Mouse (Mus musculus): ENCODE measurements around the gene Ccdc121. TPM values are rescaled to one million over a fixed set of nuclear protein-coding genes. Genes with fewer than 3 reads are reported as not detected.

Gene Ccdc121
- polyA plus RNA-seq, 1 experiment = not detected

DNA sequence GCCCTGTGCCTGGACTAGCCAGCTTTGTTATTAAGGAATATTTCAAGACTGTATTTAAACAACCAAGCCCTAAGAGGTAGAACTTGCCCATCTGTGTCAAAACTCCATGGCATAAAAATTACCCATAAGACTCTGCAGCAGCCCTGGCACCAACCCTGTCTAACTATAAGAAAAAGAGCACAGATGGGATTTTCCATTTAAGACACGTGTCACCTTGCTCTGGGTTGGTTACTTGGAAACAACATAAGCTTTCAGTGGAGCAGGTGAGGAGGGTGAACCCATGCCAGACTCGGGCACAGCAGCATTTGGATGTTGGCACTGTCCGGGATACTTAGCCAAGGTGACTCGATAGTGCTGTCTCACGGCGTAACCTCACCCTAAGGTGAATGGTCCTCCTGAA, 45.2 kb downstream of the Ccdc121 start:
- no peak overlapping the region for H3K4me3 ChIP-seq (ENCODE audit: insufficient read depth, low read length)
- H3K4me1 ChIP-seq (ENCODE audit: control insufficient read depth, insufficient read depth, low read length) = no peaks in the 10 kb centered on the region
- H3K27ac ChIP-seq (ENCODE audit: insufficient read depth, low read depth, low read length) = no peak overlapping the region
- TF ChIP-seq CTCF (IDR thresholded peaks at IDR 0.05; ENCODE audit: low read depth, low read length) (no peak), POLR2A (IDR thresholded peaks at IDR 0.05; ENCODE audit: borderline replicate concordance, low read depth, low read length) (no peak)

DNA sequence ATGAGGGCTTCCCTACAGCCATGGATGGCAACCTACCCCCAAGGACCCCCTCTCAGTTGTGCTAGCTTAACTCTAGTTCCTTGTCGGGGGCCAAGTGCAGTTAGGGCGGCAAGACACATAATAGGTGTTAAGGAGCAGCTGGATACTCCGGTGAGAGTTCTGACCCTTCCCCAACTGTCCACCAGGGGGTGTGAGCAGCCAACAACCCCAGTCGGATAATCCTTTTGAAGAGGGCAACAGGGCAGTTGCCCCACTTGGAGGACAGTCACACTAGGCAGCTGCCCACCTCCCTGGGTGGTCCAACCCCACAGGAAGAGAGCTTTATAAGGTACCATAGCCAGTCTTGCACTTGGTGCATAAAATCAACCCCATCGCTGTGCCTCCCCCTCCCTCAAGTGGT, 46.2 kb downstream of the Ccdc121 start:
- peak; percentile 45 for TF ChIP-seq CTCF (IDR thresholded peaks at IDR 0.05; ENCODE audit: low read depth, low read length)
- TF ChIP-seq POLR2A (IDR thresholded peaks at IDR 0.05; ENCODE audit: borderline replicate concordance, low read depth, low read length) = no peak
- H3K4me3 ChIP-seq (ENCODE audit: insufficient read depth, low read length) = no peak overlapping the region
- H3K27ac ChIP-seq (ENCODE audit: insufficient read depth, low read depth, low read length) = no peak overlapping the region
- no peaks in the 10 kb centered on the region for H3K4me1 ChIP-seq (ENCODE audit: control insufficient read depth, insufficient read depth, low read length)

DNA sequence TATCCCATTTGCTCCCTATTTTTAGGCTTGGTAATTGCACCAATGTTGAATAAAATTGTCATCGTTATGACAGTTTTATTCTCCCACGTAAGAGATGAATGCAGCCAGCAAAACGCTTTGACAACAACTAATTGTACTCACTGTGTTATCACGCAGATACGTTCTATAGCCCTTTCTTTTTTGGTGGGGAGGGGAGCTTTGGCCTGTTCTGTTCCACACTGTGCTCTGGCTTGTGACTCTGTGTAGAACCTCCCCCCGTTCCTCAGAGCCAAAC, 48.4 kb downstream of the Ccdc121 start:
- no peak overlapping the region for H3K4me3 ChIP-seq (ENCODE audit: insufficient read depth, low read length)
- TF ChIP-seq POLR2A (IDR thresholded peaks at IDR 0.05; ENCODE audit: borderline replicate concordance, low read depth, low read length) (no peak), CTCF (IDR thresholded peaks at IDR 0.05; ENCODE audit: low read depth, low read length) (no peak)
- no peaks in the 10 kb centered on the region for H3K4me1 ChIP-seq (ENCODE audit: control insufficient read depth, insufficient read depth, low read length)
- no peak overlapping the region for H3K27ac ChIP-seq (ENCODE audit: insufficient read depth, low read depth, low read length)

- no peaks in the 10 kb centered on the region for H3K4me1 ChIP-seq (ENCODE audit: control insufficient read depth, insufficient read depth, low read length)
- no peak overlapping the region for H3K27ac ChIP-seq (ENCODE audit: insufficient read depth, low read depth, low read length)
- TF ChIP-seq POLR2A (IDR thresholded peaks at IDR 0.05; ENCODE audit: borderline replicate concordance, low read depth, low read length) (no peak), CTCF (IDR thresholded peaks at IDR 0.05; ENCODE audit: low read depth, low read length) (no peak)
- H3K4me3 ChIP-seq (ENCODE audit: insufficient read depth, low read length) = no peak overlapping the region
Observed at GRCm38 (mm10) chr1:181462051-181462905, 49.0 kb downstream of the Ccdc121 start.

GRCm38 (mm10) chr1:181461484-181461883, 49.8 kb downstream of the Ccdc121 start:
- Histone ChIP-seq H3K4me1 (ENCODE audit: control insufficient read depth, insufficient read depth, low read length) (no peaks in the 10 kb centered on the region), H3K4me3 (ENCODE audit: insufficient read depth, low read length) (no peak overlapping the region)
- no peak for TF ChIP-seq CTCF (IDR thresholded peaks at IDR 0.05; ENCODE audit: low read depth, low read length)
- TF ChIP-seq POLR2A (IDR thresholded peaks at IDR 0.05; ENCODE audit: borderline replicate concordance, low read depth, low read length) = no peak

GRCm38 (mm10) chr1:181460283-181460682, 51.0 kb downstream of the Ccdc121 start:
- Histone ChIP-seq H3K4me1 (ENCODE audit: control insufficient read depth, insufficient read depth, low read length) (no peaks in the 10 kb centered on the region), H3K27ac (ENCODE audit: insufficient read depth, low read depth, low read length) (no peak overlapping the region), H3K4me3 (ENCODE audit: insufficient read depth, low read length) (no peak overlapping the region)
- no peak for TF ChIP-seq POLR2A (IDR thresholded peaks at IDR 0.05; ENCODE audit: borderline replicate concordance, low read depth, low read length)
- TF ChIP-seq CTCF (IDR thresholded peaks at IDR 0.05; ENCODE audit: low read depth, low read length) = no peak

More at GRCm38 (mm10) chr1:181461484-181461883, 49.8 kb downstream of the Ccdc121 start:
- H3K27ac ChIP-seq (ENCODE audit: insufficient read depth, low read depth, low read length) = no peak overlapping the region

Other genes starting within 250 kb of the Ccdc121 start
- not detected in 2 replicates for gene Cnih3, start 158.8 kb downstream of the Ccdc121 start, polyA plus RNA-seq (2012; ENCODE audit: insufficient read depth, insufficient read length, missing spikeins)
- gene Dnah14, start 65.1 kb upstream of the Ccdc121 start, polyA plus RNA-seq (2012; ENCODE audit: insufficient read depth, insufficient read length, missing spikeins) = not detected in 2 replicates

All from bone marrow macrophage, adult 2 months (primary cell).